Mouse (Mus musculus) thymus, adult 2 months (tissue): ENCODE results near the gene Krt5. TPM values are rescaled to one million over a fixed set of nuclear protein-coding genes. Genes with fewer than 3 reads are reported as not detected.

ENCODE experiments used
- DNase-seq: peaks from one replicate; pipeline ENCODE4 v3.0.0; 2021
- H3K27ac ChIP-seq: fragments of 200-500 bp; 2 replicates; pipeline ENCODE4 v1.5.1; 2012; ENCODE audit warnings: low read length, control low read depth; ENCODE audit not compliant: control insufficient read depth, insufficient read depth
- H3K27me3 ChIP-seq: fragments of 200-500 bp; 2 replicates; pipeline ENCODE4 v1.6.1; 2012; ENCODE audit warnings: mild to moderate bottlenecking, low read length, moderate library complexity, mixed read lengths; ENCODE audit not compliant: control insufficient read depth, insufficient read depth
- H3K36me3 ChIP-seq: fragments of 200-500 bp; 2 replicates; pipeline ENCODE4 v1.6.1; 2012; ENCODE audit warnings: mild to moderate bottlenecking, low read length, moderate library complexity; ENCODE audit not compliant: control insufficient read depth, insufficient read depth
- H3K4me1 ChIP-seq: fragments of 200-500 bp; replicated peaks from 2 replicates; pipeline ENCODE4 v1.6.1; 2012; ENCODE audit warnings: low read length; ENCODE audit not compliant: control insufficient read depth, insufficient read depth
- H3K4me3 ChIP-seq: fragments of 200-500 bp; 2 replicates; pipeline ENCODE4 v1.5.1; 2012; ENCODE audit warnings: mild to moderate bottlenecking, low read length, control low read depth, moderate library complexity; ENCODE audit not compliant: control insufficient read depth, insufficient read depth
- CTCF ChIP-seq: fragments of 200-500 bp; IDR thresholded peaks from 2 replicates; pipeline ENCODE4 v1.5.1; 2012; ENCODE audit warnings: mild to moderate bottlenecking, control low read depth, low read length, moderate library complexity, borderline replicate concordance; ENCODE audit not compliant: control insufficient read depth, poor library complexity, insufficient read depth; ENCODE audit errors: extremely low read depth
- POLR2A ChIP-seq: fragments of 200-500 bp; IDR thresholded peaks from 2 replicates; pipeline ENCODE4 v1.6.1; 2012; ENCODE audit warnings: mild to moderate bottlenecking, low read length, control low read depth, moderate library complexity; ENCODE audit not compliant: control insufficient read depth, poor library complexity, insufficient read depth; ENCODE audit errors: extremely low read depth
- WGBS: fragments of 180-500 bp; shearing (Covaris S2); methylation state at CpG from one replicate; pipeline ENCODE4 v1.1.7; 2018; 5-methylcytosine and 5-hydroxymethylcytosine counted together
- polyA plus RNA-seq: library from polyadenylated mRNA; depleted of rRNA; stranded (reverse); fragments of >200 nt; gene quantifications from 2 replicates; pipeline ENCODE4 v1.2.3, GENCODE M21; 2012

Krt5 gene
- polyA plus RNA-seq, 1 experiment: 184 TPM

- Histone ChIP-seq H3K27me3 (no peaks in the 10 kb centered on the region), H3K4me1 (no peaks in the 10 kb centered on the region), H3K27ac (no peak overlapping the region), H3K4me3 (no peak overlapping the region), H3K36me3 (no peaks in the 10 kb centered on the region)
- no peak for TF ChIP-seq POLR2A
- no peak for TF ChIP-seq CTCF
- no peak for DNase-seq
- 80% methylated on average over 8 of the region's 8 CpGs for WGBS
Observed at GRCm38 (mm10) chr15:101713731-101714130, 1.0 kb upstream of the Krt5 start.

DNA sequence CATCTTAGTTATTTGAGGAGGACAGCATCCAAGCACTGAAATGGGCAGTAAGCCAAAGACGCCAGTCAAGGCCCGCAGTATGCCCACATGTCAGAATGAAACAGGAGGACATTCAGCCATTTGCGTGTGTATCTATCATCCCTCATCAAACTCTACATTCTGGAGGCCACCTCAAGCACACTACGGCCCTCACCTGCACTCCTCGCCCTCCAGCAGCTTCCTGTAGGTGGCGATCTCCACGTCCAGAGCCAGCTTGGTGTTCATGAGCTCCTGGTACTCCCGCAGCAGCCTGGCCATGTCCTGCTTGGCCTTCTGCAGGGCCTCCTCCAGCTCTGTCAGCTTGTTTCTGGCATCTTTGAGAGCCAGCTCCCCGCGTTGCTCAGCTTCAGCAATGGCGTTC, 4.0 kb downstream of the Krt5 start:
- Histone ChIP-seq H3K27ac (no peak overlapping the region), H3K4me3 (no peak overlapping the region), H3K27me3 (no peaks in the 10 kb centered on the region), H3K4me1 (no peaks in the 10 kb centered on the region), H3K36me3 (no peaks in the 10 kb centered on the region)
- TF ChIP-seq POLR2A (no peak), CTCF (no peak)
- WGBS: 67% methylated on average over 11 of the region's 11 CpGs
- no peak for DNase-seq

GRCm38 (mm10) chr15:101707454-101707853, 5.2 kb downstream of the Krt5 start:
- H3K27ac ChIP-seq: no peak overlapping the region
- H3K4me1 ChIP-seq: no peaks in the 10 kb centered on the region
- H3K27me3 ChIP-seq: no peaks in the 10 kb centered on the region
- no peak for DNase-seq
- TF ChIP-seq CTCF (no peak), POLR2A (no peak)
- H3K4me3 ChIP-seq: no peak overlapping the region
- 87% methylated on average over 9 of the region's 9 CpGs for WGBS
- no peaks in the 10 kb centered on the region for H3K36me3 ChIP-seq

DNA sequence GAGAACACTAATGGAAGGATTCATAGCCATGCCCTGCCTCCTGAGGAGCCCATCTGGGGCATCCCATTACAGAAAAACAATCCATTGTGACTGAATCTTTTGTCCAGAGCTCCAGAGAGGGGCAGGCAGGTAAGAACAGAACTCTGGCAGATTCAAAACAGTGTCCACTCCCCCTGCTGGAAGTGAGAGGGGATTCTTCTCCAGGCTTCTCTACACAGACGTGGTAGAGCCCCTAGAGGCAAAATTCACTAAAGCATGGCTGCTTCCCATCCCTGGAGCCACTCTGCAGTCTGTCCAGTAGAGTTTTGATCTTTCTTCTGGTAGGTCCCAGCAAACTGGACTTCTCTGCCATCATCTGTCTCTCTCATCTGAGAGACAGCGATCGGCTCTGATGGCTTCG, 8.6 kb downstream of the Krt5 start:
- no peaks in the 10 kb centered on the region for H3K4me1 ChIP-seq
- WGBS: 71% methylated on average over 4 of the region's 4 CpGs

DNA sequence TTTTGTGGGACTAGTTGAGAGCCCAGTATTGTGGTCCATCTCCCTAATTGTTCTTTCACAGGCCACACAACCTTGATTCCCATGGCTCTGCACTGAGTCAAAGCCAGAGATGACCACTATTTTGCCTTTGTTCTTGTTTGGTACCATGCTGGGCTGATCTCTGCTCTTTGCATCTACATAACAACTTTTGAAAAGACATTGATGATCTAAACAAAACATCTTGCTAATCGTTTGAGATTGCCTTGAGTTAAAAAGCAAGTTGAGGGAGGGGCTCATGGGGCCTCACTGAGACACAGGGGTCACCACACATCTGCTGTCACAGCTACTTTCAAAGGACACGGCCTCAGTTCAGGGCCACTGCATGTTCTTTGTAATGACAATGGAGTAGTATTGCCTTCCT, 10.3 kb downstream of the Krt5 start:
- WGBS: 53% methylated on average over 2 of the region's 2 CpGs
- H3K36me3 ChIP-seq: no peaks in the 10 kb centered on the region
- no peak for TF ChIP-seq CTCF
- no peak for TF ChIP-seq POLR2A
- H3K4me3 ChIP-seq: no peak overlapping the region
- no peak for DNase-seq
- H3K27me3 ChIP-seq: no peaks in the 10 kb centered on the region
- H3K4me1 ChIP-seq: no peaks in the 10 kb centered on the region
- no peak overlapping the region for H3K27ac ChIP-seq

More for the DNA sequence above, 8.6 kb downstream of the Krt5 start:
- TF ChIP-seq POLR2A: no peak
- no peak for TF ChIP-seq CTCF
- no peak overlapping the region for H3K4me3 ChIP-seq
- no peak overlapping the region for H3K27ac ChIP-seq
- peak; percentile 6 for DNase-seq
- no peaks in the 10 kb centered on the region for H3K36me3 ChIP-seq
- H3K27me3 ChIP-seq: no peaks in the 10 kb centered on the region

- TF ChIP-seq CTCF (no peak), POLR2A (no peak)
- WGBS: 90% methylated on average over 8 of the region's 8 CpGs
- no peaks in the 10 kb centered on the region for H3K27me3 ChIP-seq
- no peak for DNase-seq
- no peak overlapping the region for H3K27ac ChIP-seq
- H3K4me1 ChIP-seq: no peaks in the 10 kb centered on the region
- H3K36me3 ChIP-seq: no peaks in the 10 kb centered on the region
- no peak overlapping the region for H3K4me3 ChIP-seq
Observed at GRCm38 (mm10) chr15:101699866-101700265, 12.8 kb downstream of the Krt5 start.

DNA sequence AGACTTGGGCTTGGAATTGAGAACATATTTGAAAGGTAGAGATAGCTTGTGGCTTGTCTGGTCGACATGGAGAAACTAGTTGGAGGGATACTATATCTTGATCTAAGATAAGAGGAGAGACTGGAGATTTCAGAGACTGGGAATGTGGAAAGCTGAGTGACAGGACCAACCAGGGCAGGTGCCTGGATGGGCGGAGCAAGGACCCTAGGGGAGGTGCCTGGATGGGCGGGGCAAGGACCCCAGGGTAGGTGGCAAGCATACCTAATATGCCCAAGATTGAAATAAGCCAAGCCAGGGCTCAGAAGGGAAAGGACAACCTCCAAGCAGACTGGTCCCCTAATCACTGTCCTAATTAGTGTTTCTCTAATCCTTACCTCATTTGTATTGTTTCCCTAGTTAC, 13.5 kb downstream of the Krt5 start:
- no peak for DNase-seq
- no peak for TF ChIP-seq POLR2A
- no peak for TF ChIP-seq CTCF
- H3K27me3 ChIP-seq: no peaks in the 10 kb centered on the region
- WGBS: 61% methylated on average over 3 of the region's 3 CpGs
- no peak overlapping the region for H3K4me3 ChIP-seq
- no peaks in the 10 kb centered on the region for H3K36me3 ChIP-seq
- no peaks in the 10 kb centered on the region for H3K4me1 ChIP-seq
- no peak overlapping the region for H3K27ac ChIP-seq
